Mouse (Mus musculus): Measurements from ENCODE around the gene Sox10. TPM values are rescaled to one million over a fixed set of nuclear protein-coding genes. Genes with fewer than 3 reads are reported as not detected.
A peak's percentile ranks its signal among the peaks of the same experiment; 100 is the strongest.

Gene Sox10
- polyA plus RNA-seq, 1 experiment, result 0.43 TPM

GRCm38 (mm10) chr15:79208211-79208610, 43.2 kb upstream of the Sox10 start:
- Histone ChIP-seq H3K9me3 (replicated peaks; ENCODE audit: control insufficient read depth, insufficient read depth, low read length, poor library complexity, severe bottlenecking) (no peaks in the 10 kb centered on the region), H3K36me3 (ENCODE audit: control insufficient read depth, insufficient read depth, low read length, poor library complexity, severe bottlenecking) (no peaks in the 10 kb centered on the region), H3K4me1 (ENCODE audit: control insufficient read depth, insufficient read depth, low read length) (peaks cover 8% of the 10 kb centered on the region), H3K27ac (ENCODE audit: insufficient read depth, low read length) (no peak overlapping the region), H3K27me3 (ENCODE audit: control insufficient read depth, insufficient read depth, low read length, poor library complexity, severe bottlenecking) (no peaks in the 10 kb centered on the region), H3K9ac (ENCODE audit: low read depth, poor library complexity, severe bottlenecking) (no peak overlapping the region), H3K4me3 (ENCODE audit: low read depth, low read length) (no peak overlapping the region)
- TF ChIP-seq CTCF (IDR thresholded peaks at IDR 0.05; ENCODE audit: low read depth, low read length) (no peak), POLR2A (IDR thresholded peaks at IDR 0.05; ENCODE audit: insufficient read depth, low read length) (no peak), EP300 (IDR thresholded peaks at IDR 0.05; ENCODE audit: insufficient read depth, low read depth, low read length) (no peak)

- Histone ChIP-seq H3K27me3 (ENCODE audit: control insufficient read depth, insufficient read depth, low read length, poor library complexity, severe bottlenecking) (no peaks in the 10 kb centered on the region), H3K9me3 (replicated peaks; ENCODE audit: control insufficient read depth, insufficient read depth, low read length, poor library complexity, severe bottlenecking) (no peaks in the 10 kb centered on the region), H3K27ac (ENCODE audit: insufficient read depth, low read length) (no peak overlapping the region), H3K36me3 (ENCODE audit: control insufficient read depth, insufficient read depth, low read length, poor library complexity, severe bottlenecking) (no peaks in the 10 kb centered on the region), H3K4me3 (ENCODE audit: low read depth, low read length) (peak overlapping the region; percentile 2; the same call in 1 of the 2 replicates), H3K9ac (ENCODE audit: low read depth, poor library complexity, severe bottlenecking) (0 out of 2 replicates have a peak overlapping the region, but pooled peaks have one; percentile 16), H3K4me1 (ENCODE audit: control insufficient read depth, insufficient read depth, low read length) (peaks cover 3% of the 10 kb centered on the region)
- no peak for TF ChIP-seq POLR2A (IDR thresholded peaks at IDR 0.05; ENCODE audit: insufficient read depth, low read length)
- no peak for TF ChIP-seq CTCF (IDR thresholded peaks at IDR 0.05; ENCODE audit: low read depth, low read length)
- TF ChIP-seq EP300 (IDR thresholded peaks at IDR 0.05; ENCODE audit: insufficient read depth, low read depth, low read length), result no peak
These were observed 37.5 kb upstream of the Sox10 start for GRCm38 (mm10) chr15:79202575-79202974.

GRCm38 (mm10) chr15:79201491-79202150, 36.6 kb upstream of the Sox10 start:
- no peak overlapping the region for H3K27ac ChIP-seq (ENCODE audit: insufficient read depth, low read length)
- no peaks in the 10 kb centered on the region for H3K36me3 ChIP-seq (ENCODE audit: control insufficient read depth, insufficient read depth, low read length, poor library complexity, severe bottlenecking)
- H3K27me3 ChIP-seq (ENCODE audit: control insufficient read depth, insufficient read depth, low read length, poor library complexity, severe bottlenecking), result no peaks in the 10 kb centered on the region
- TF ChIP-seq EP300 (IDR thresholded peaks at IDR 0.05; ENCODE audit: insufficient read depth, low read depth, low read length), result no peak
- no peak for TF ChIP-seq POLR2A (IDR thresholded peaks at IDR 0.05; ENCODE audit: insufficient read depth, low read length)
- no peak for TF ChIP-seq CTCF (IDR thresholded peaks at IDR 0.05; ENCODE audit: low read depth, low read length)
- no peaks in the 10 kb centered on the region for H3K9me3 ChIP-seq (replicated peaks; ENCODE audit: control insufficient read depth, insufficient read depth, low read length, poor library complexity, severe bottlenecking)
- no peak overlapping the region for H3K9ac ChIP-seq (ENCODE audit: low read depth, poor library complexity, severe bottlenecking)
- no peak overlapping the region for H3K4me3 ChIP-seq (ENCODE audit: low read depth, low read length)
- H3K4me1 ChIP-seq (ENCODE audit: control insufficient read depth, insufficient read depth, low read length), result no peaks in the 10 kb centered on the region

- TF ChIP-seq CTCF (IDR thresholded peaks at IDR 0.05; ENCODE audit: low read depth, low read length), result no peak
- TF ChIP-seq EP300 (IDR thresholded peaks at IDR 0.05; ENCODE audit: insufficient read depth, low read depth, low read length), result no peak
- TF ChIP-seq POLR2A (IDR thresholded peaks at IDR 0.05; ENCODE audit: insufficient read depth, low read length), result no peak
- Histone ChIP-seq H3K9me3 (replicated peaks; ENCODE audit: control insufficient read depth, insufficient read depth, low read length, poor library complexity, severe bottlenecking) (no peaks in the 10 kb centered on the region), H3K27me3 (ENCODE audit: control insufficient read depth, insufficient read depth, low read length, poor library complexity, severe bottlenecking) (no peaks in the 10 kb centered on the region), H3K9ac (ENCODE audit: low read depth, poor library complexity, severe bottlenecking) (no peak overlapping the region), H3K27ac (ENCODE audit: insufficient read depth, low read length) (no peak overlapping the region), H3K36me3 (ENCODE audit: control insufficient read depth, insufficient read depth, low read length, poor library complexity, severe bottlenecking) (no peaks in the 10 kb centered on the region), H3K4me3 (ENCODE audit: low read depth, low read length) (no peak overlapping the region), H3K4me1 (ENCODE audit: control insufficient read depth, insufficient read depth, low read length) (no peaks in the 10 kb centered on the region)
These were observed 34.4 kb upstream of the Sox10 start for GRCm38 (mm10) chr15:79199390-79199976.

DNA sequence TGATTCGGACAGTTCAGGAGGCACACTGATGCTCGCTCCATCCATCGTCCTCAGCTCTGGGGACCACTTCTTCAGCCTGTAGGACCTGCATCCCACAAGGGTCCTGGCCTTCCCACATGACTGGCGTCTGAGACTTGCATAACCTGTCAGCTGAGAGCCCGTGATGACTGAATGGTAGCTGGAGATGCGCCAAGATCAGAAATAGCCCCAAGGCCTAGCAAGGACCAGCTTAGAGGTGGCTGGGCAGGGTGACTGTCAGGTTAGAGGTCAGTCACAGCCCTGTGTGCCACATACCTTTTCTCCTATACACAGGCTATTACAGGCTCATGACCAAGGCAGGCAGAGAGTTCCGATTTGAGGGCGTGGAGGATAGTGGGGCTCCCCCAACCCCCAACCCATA, 30.5 kb upstream of the Sox10 start:
- Histone ChIP-seq H3K4me3 (ENCODE audit: low read depth, low read length) (no peak overlapping the region), H3K9me3 (replicated peaks; ENCODE audit: control insufficient read depth, insufficient read depth, low read length, poor library complexity, severe bottlenecking) (no peaks in the 10 kb centered on the region), H3K27me3 (ENCODE audit: control insufficient read depth, insufficient read depth, low read length, poor library complexity, severe bottlenecking) (no peaks in the 10 kb centered on the region), H3K27ac (ENCODE audit: insufficient read depth, low read length) (no peak overlapping the region), H3K9ac (ENCODE audit: low read depth, poor library complexity, severe bottlenecking) (no peak overlapping the region), H3K4me1 (ENCODE audit: control insufficient read depth, insufficient read depth, low read length) (peaks cover 2% of the 10 kb centered on the region), H3K36me3 (ENCODE audit: control insufficient read depth, insufficient read depth, low read length, poor library complexity, severe bottlenecking) (no peaks in the 10 kb centered on the region)
- TF ChIP-seq CTCF (IDR thresholded peaks at IDR 0.05; ENCODE audit: low read depth, low read length) (no peak), POLR2A (IDR thresholded peaks at IDR 0.05; ENCODE audit: insufficient read depth, low read length) (no peak), EP300 (IDR thresholded peaks at IDR 0.05; ENCODE audit: insufficient read depth, low read depth, low read length) (no peak)

DNA sequence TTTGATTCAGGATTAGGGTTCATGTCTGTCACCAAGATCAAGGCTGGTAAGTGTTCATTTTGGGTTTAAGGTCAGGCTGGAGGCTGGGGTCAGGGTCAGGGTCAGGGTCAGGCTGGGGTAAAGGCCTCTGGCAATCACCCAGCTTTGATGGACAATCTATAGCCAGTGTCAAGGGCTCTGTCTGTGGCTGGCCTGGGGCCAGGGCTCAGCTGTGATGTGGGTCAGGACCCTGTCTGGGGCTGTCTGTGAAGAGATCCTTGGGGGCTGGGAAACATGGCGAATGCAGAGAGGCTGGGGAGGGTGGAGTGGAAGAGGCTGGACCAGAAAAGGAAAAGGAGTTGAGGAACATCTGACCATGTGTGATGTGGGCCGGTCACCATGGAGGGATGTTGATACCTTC, 29.9 kb upstream of the Sox10 start:
- Histone ChIP-seq H3K4me1 (ENCODE audit: control insufficient read depth, insufficient read depth, low read length) (peaks cover 2% of the 10 kb centered on the region), H3K4me3 (ENCODE audit: low read depth, low read length) (no peak overlapping the region), H3K36me3 (ENCODE audit: control insufficient read depth, insufficient read depth, low read length, poor library complexity, severe bottlenecking) (no peaks in the 10 kb centered on the region), H3K27ac (ENCODE audit: insufficient read depth, low read length) (no peak overlapping the region), H3K27me3 (ENCODE audit: control insufficient read depth, insufficient read depth, low read length, poor library complexity, severe bottlenecking) (no peaks in the 10 kb centered on the region), H3K9ac (ENCODE audit: low read depth, poor library complexity, severe bottlenecking) (no peak overlapping the region), H3K9me3 (replicated peaks; ENCODE audit: control insufficient read depth, insufficient read depth, low read length, poor library complexity, severe bottlenecking) (no peaks in the 10 kb centered on the region)
- no peak for TF ChIP-seq CTCF (IDR thresholded peaks at IDR 0.05; ENCODE audit: low read depth, low read length)
- no peak for TF ChIP-seq EP300 (IDR thresholded peaks at IDR 0.05; ENCODE audit: insufficient read depth, low read depth, low read length)
- no peak for TF ChIP-seq POLR2A (IDR thresholded peaks at IDR 0.05; ENCODE audit: insufficient read depth, low read length)
